In the genomic region with DNA sequence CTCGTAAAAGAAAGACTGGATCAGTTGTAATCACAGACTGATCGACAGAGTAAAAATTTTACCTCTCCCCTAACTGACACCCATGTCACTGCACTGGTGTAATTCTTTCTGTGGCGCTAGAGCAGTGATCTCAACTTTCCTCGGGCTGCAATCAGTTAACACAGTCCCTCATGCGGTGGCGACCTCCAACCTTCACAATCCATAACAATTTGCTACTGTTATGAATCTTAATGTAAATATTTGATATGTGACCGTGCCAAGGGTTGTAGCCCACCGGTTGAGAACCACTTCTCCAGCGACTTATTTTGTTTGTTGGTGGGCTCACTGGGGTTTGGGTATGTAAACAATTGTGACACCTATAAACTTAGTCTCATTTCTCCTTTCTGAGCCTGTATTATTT, we compare ENCODE assay signal across 30 mouse cellular contexts. TPM values are rescaled to one million over a fixed set of nuclear protein-coding genes. Genes with fewer than 3 reads are reported as not detected.
DNase-seq lines count a peak whose midpoint lies in the region; ATAC-seq and TF ChIP-seq lines count a peak whose summit lies in the region.
"Had no signal": no experiment of that assay in that cellular context is flagged by ENCODE, and none has a peak within 500 bp of the region (broad histone marks: within the 10 kb centered on the region; RNA-seq: fewer than 3 reads in every experiment).

No protein-coding gene starts in this region.

- no peak for ATAC-seq in heart, embryonic 13.5 days (ENCODE audit: extremely low read depth, insufficient number of reproducible peaks, low FRiP score, low TSS enrichment)
- peak; percentile 27 for ATAC-seq in lung, embryonic 16.5 days (ENCODE audit: low read depth)
- peak; percentile 13 for ATAC-seq in intestine, embryonic 15.5 days
- ATAC-seq in stomach, embryonic 15.5 days (ENCODE audit: insufficient read depth, low FRiP score, low read depth): peak; percentile 56
- no peak for ATAC-seq in kidney, embryonic 15.5 days (replicated peaks; ENCODE audit: low FRiP score)
- ATAC-seq: forebrain, embryonic 16.5 days; inflammation-experienced regulatory T-cells, adult 6 months; midbrain, embryonic 15.5 days had no signal

- 0 out of 2 replicates have a peak overlapping the region, but pooled peaks have one; percentile 23 for H3K4me2 ChIP-seq in heart, embryonic 13.5 days
- peak overlapping the region; percentile 30 for H3K4me2 ChIP-seq in lung, embryonic 16.5 days (ENCODE audit: low read depth, low read length)
- H3K4me2 ChIP-seq in intestine, embryonic 15.5 days (replicated peaks): peak overlapping the region; percentile 45
- peak overlapping the region; percentile 27 for H3K4me2 ChIP-seq in stomach, embryonic 15.5 days
- H3K4me2 ChIP-seq in kidney, embryonic 15.5 days: no peak overlapping the region
- H3K4me2 ChIP-seq: hindbrain, embryonic 15.5 days; liver, embryonic 11.5 days; midbrain, embryonic 15.5 days had no signal

- no peaks in the 10 kb centered on the region for H3K36me3 ChIP-seq in heart, embryonic 13.5 days
- no peaks in the 10 kb centered on the region for H3K36me3 ChIP-seq in lung, embryonic 16.5 days (ENCODE audit: control insufficient read depth, insufficient read depth, low read length)
- H3K36me3 ChIP-seq in intestine, embryonic 15.5 days: no peaks in the 10 kb centered on the region
- no peaks in the 10 kb centered on the region for H3K36me3 ChIP-seq in stomach, embryonic 15.5 days
- H3K36me3 ChIP-seq in kidney, adult 2 months (ENCODE audit: control insufficient read depth, insufficient read depth, low read length): no peaks in the 10 kb centered on the region
- H3K36me3 ChIP-seq in kidney, embryonic 15.5 days: no peaks in the 10 kb centered on the region
- H3K36me3 ChIP-seq: heart, embryonic 12.5 days; hindbrain, embryonic 10.5 days; hindbrain, embryonic 15.5 days; limb, embryonic 13.5 days; midbrain, embryonic 15.5 days had no signal

- H3K9me3 ChIP-seq in heart, embryonic 13.5 days: no peaks in the 10 kb centered on the region
- no peaks in the 10 kb centered on the region for H3K9me3 ChIP-seq in lung, embryonic 16.5 days (ENCODE audit: control insufficient read depth, low read length)
- no peaks in the 10 kb centered on the region for H3K9me3 ChIP-seq in intestine, embryonic 15.5 days
- no peaks in the 10 kb centered on the region for H3K9me3 ChIP-seq in stomach, embryonic 15.5 days
- no peaks in the 10 kb centered on the region for H3K9me3 ChIP-seq in kidney, embryonic 15.5 days (replicated peaks)
- H3K9me3 ChIP-seq: heart, embryonic 12.5 days; hindbrain, embryonic 10.5 days; hindbrain, embryonic 15.5 days; limb, embryonic 13.5 days; midbrain, embryonic 15.5 days had no signal

- no peak overlapping the region for H3K4me3 ChIP-seq in heart, embryonic 13.5 days
- H3K4me3 ChIP-seq in lung, embryonic 16.5 days (ENCODE audit: low read length): peak overlapping the region; percentile 4; the same call in 1 of the 2 replicates
- no peak overlapping the region for H3K4me3 ChIP-seq in intestine, embryonic 15.5 days (replicated peaks)
- 0 out of 2 replicates have a peak overlapping the region, but pooled peaks have one; percentile 0 for H3K4me3 ChIP-seq in stomach, embryonic 15.5 days (replicated peaks)
- H3K4me3 ChIP-seq in kidney, adult 2 months (ENCODE audit: insufficient read depth, low read depth, low read length): no peak overlapping the region
- no peak overlapping the region for H3K4me3 ChIP-seq in kidney, embryonic 15.5 days (replicated peaks)
- H3K4me3 ChIP-seq: erythroblast, embryonic 14.5 days; gastrocnemius, adult 2 months; heart, adult 2 months; heart, embryonic 12.5 days; hindbrain, embryonic 10.5 days; hindbrain, embryonic 15.5 days; layer of hippocampus, adult 2 months; limb, embryonic 13.5 days; midbrain, embryonic 15.5 days had no signal

- H3K27ac ChIP-seq in heart, embryonic 13.5 days (replicated peaks): no peak overlapping the region
- H3K27ac ChIP-seq in lung, embryonic 16.5 days (ENCODE audit: low read length): peak overlapping the region; percentile 79
- peak overlapping the region; percentile 88 for H3K27ac ChIP-seq in intestine, embryonic 15.5 days
- H3K27ac ChIP-seq in stomach, embryonic 15.5 days: peak overlapping the region; percentile 86
- H3K27ac ChIP-seq in kidney, adult 2 months (ENCODE audit: insufficient read depth, low read depth, low read length): no peak overlapping the region
- H3K27ac ChIP-seq in kidney, embryonic 15.5 days: no peak overlapping the region
- H3K27ac ChIP-seq: gastrocnemius, adult 2 months; heart, adult 2 months; hindbrain, embryonic 10.5 days; hindbrain, embryonic 15.5 days; layer of hippocampus, adult 2 months; limb, embryonic 13.5 days; macrophage; midbrain, embryonic 15.5 days had no signal

- H3K4me1 ChIP-seq in heart, embryonic 13.5 days: peaks cover 15% of the 10 kb centered on the region
- H3K4me1 ChIP-seq in lung, embryonic 16.5 days (replicated peaks; ENCODE audit: control insufficient read depth, insufficient read depth, low read length): peaks cover 4% of the 10 kb centered on the region; the same call in 1 of the 2 replicates
- H3K4me1 ChIP-seq in intestine, embryonic 15.5 days (replicated peaks): peaks cover 6% of the 10 kb centered on the region; the same call in 1 of the 2 replicates
- no peaks in the 10 kb centered on the region; the same call in 1 of the 2 replicates for H3K4me1 ChIP-seq in stomach, embryonic 15.5 days
- 0 out of 2 replicates have a peak, but pooled peaks cover 4% of the 10 kb centered on the region for H3K4me1 ChIP-seq in kidney, adult 2 months (ENCODE audit: control insufficient read depth, insufficient read depth, low read length)
- H3K4me1 ChIP-seq in kidney, embryonic 15.5 days: 0 out of 2 replicates have a peak, but pooled peaks cover 8% of the 10 kb centered on the region
- H3K4me1 ChIP-seq: heart, embryonic 12.5 days; hindbrain, embryonic 15.5 days had no signal

- TF ChIP-seq CTCF in kidney, adult 2 months (conservative IDR thresholded peaks at IDR 0.05; ENCODE audit: insufficient read depth, insufficient read length, low read depth, low read length): no peak

- H3K9ac ChIP-seq in heart, embryonic 13.5 days: no peak overlapping the region
- H3K9ac ChIP-seq in lung, embryonic 16.5 days (ENCODE audit: low read length): no peak overlapping the region
- no peak overlapping the region for H3K9ac ChIP-seq in intestine, embryonic 15.5 days
- no peak overlapping the region for H3K9ac ChIP-seq in stomach, embryonic 15.5 days
- no peak overlapping the region for H3K9ac ChIP-seq in kidney, embryonic 15.5 days
- H3K9ac ChIP-seq: hindbrain, embryonic 15.5 days; limb, embryonic 13.5 days; midbrain, embryonic 15.5 days had no signal

- 63% methylated on average over 9 of the region's 9 CpGs for WGBS in heart, embryonic 13.5 days
- 14% methylated on average over 9 of the region's 9 CpGs for WGBS in lung, embryonic 16.5 days
- 27% methylated on average over 9 of the region's 9 CpGs for WGBS in intestine, embryonic 15.5 days
- WGBS in stomach, embryonic 15.5 days: 27% methylated on average over 9 of the region's 9 CpGs
- 86% methylated on average over 9 of the region's 9 CpGs for WGBS in kidney, adult 2 months
- WGBS in kidney, embryonic 15.5 days: 72% methylated on average over 9 of the region's 9 CpGs

- no peaks in the 10 kb centered on the region for H3K27me3 ChIP-seq in heart, embryonic 13.5 days (replicated peaks)
- no peaks in the 10 kb centered on the region for H3K27me3 ChIP-seq in lung, embryonic 16.5 days (ENCODE audit: control insufficient read depth, insufficient read depth, low read depth, low read length)
- H3K27me3 ChIP-seq in intestine, embryonic 15.5 days (replicated peaks): no peaks in the 10 kb centered on the region
- no peaks in the 10 kb centered on the region for H3K27me3 ChIP-seq in stomach, embryonic 15.5 days (replicated peaks)
- H3K27me3 ChIP-seq in kidney, adult 2 months (replicated peaks; ENCODE audit: control insufficient read depth, insufficient read depth, low read length): no peaks in the 10 kb centered on the region
- no peaks in the 10 kb centered on the region for H3K27me3 ChIP-seq in kidney, embryonic 15.5 days
- H3K27me3 ChIP-seq: heart, embryonic 12.5 days; hindbrain, embryonic 15.5 days; limb, embryonic 13.5 days; midbrain, embryonic 15.5 days had no signal

- TF ChIP-seq POLR2A in kidney, adult 2 months (IDR thresholded peaks at IDR 0.05; ENCODE audit: low read depth, low read length): no peak

- intact Hi-C loops in heart, postnatal 36 days (cut with DNase I): loop anchor here (10.0 kb wide), 1 partner anchor 444 kb away; no protein-coding TSS in a partner anchor

- no peak for DNase-seq in heart, postnatal 36 days
- DNase-seq in lung, adult 18-20 months: no peak
- no peak for DNase-seq in kidney, adult 2 months
- DNase-seq: adrenal gland, postnatal 36 days; cerebellum, adult 18-20 months; cerebellum, postnatal 14 days; gastrocnemius, adult 2 months; gastrocnemius, postnatal 36 days; heart, adult 2 months; right cerebral cortex, postnatal 25 days; thymus, adult 18-20 months; thymus, postnatal 36 days had no signal

RNA-seq across cellular contexts. Expression of gene Ccn2, which starts 33.2 kb away (rescaled TPM):
- polyA plus RNA-seq in heart, embryonic 13.5 days (2015; fragmentation: Nextera tagmentation; extraction: Ambion mirVana): 35.6 and 36.8 TPM in 2 replicates
- 100 to 1,000 TPM in 1 of 2 experiments, 10 to 100 TPM in 1; 82.5 to 111 TPM for total RNA-seq in heart, postnatal 36 days (2021)
- polyA plus RNA-seq in lung, embryonic 16.5 days (2015; fragmentation: Nextera tagmentation; extraction: Ambion mirVana): 12.8 and 15.1 TPM in 2 replicates
- 9.3 and 10.1 TPM in 2 replicates for polyA plus RNA-seq in intestine, embryonic 15.5 days (2015; fragmentation: Nextera tagmentation; extraction: Ambion mirVana)
- 11.4 and 15.6 TPM in 2 replicates for polyA plus RNA-seq in stomach, embryonic 15.5 days (2015; fragmentation: Nextera tagmentation; extraction: Ambion mirVana)
- 115 and 153 TPM in 2 replicates for polyA plus RNA-seq in kidney, adult 2 months (2012; rRNA removed)
- polyA plus RNA-seq in kidney, embryonic 15.5 days (2015; fragmentation: Nextera tagmentation; extraction: Ambion mirVana): 8.7 and 10.0 TPM in 2 replicates
- total RNA-seq: megakaryocyte-erythroid progenitor cell, adult 5-6 weeks; neutrophil, adult 5-6 weeks had no signal
- polyA plus RNA-seq: erythroblast, embryonic 14.5 days; inflammation-experienced regulatory T-cells, adult 6 months had no signal

Comparison
In these comparisons a context has a peak if more than half of its experiments do, and no peak if none do; other contexts are left out.
1. ATAC-seq: peak in lung, embryonic 16.5 days (single experiment), intestine, embryonic 15.5 days (single experiment) and stomach, embryonic 15.5 days (single experiment); none in heart, embryonic 13.5 days (single experiment) and kidney, embryonic 15.5 days (single experiment).
2. H3K27ac ChIP-seq: peak in lung, embryonic 16.5 days (single experiment), intestine, embryonic 15.5 days (single experiment) and stomach, embryonic 15.5 days (single experiment); none in heart, embryonic 13.5 days (single experiment), kidney, adult 2 months (single experiment) and kidney, embryonic 15.5 days (single experiment).
3. H3K4me3 ChIP-seq: peak in lung, embryonic 16.5 days (single experiment) and stomach, embryonic 15.5 days (single experiment); none in heart, embryonic 13.5 days (single experiment), intestine, embryonic 15.5 days (single experiment), kidney, adult 2 months (single experiment) and kidney, embryonic 15.5 days (single experiment).